Mouse (Mus musculus): ENCODE measurements around the gene Zranb1. TPM values are rescaled to one million over a fixed set of nuclear protein-coding genes. Genes with fewer than 3 reads are reported as not detected.
A peak's percentile ranks its signal among the peaks of the same experiment; 100 is the strongest.

The Zranb1 gene
- total RNA-seq, 1 experiment from 2014 or later: 30.4 TPM

GRCm38 (mm10) chr7:133001388-133001787 is 70.4 kb downstream of the Zranb1 start:
- no peak for DNase-seq

GRCm38 (mm10) chr7:133002271-133002670 is 71.3 kb downstream of the Zranb1 start:
- DNase-seq: no peak

GRCm38 (mm10) chr7:133003421-133003820 is 72.5 kb downstream of the Zranb1 start:
- peak; percentile 90 for DNase-seq

GRCm38 (mm10) chr7:133005772-133006171 is 74.8 kb downstream of the Zranb1 start:
- DNase-seq: peak; percentile 47

- peak; percentile 94 for DNase-seq
Observed at GRCm38 (mm10) chr7:133007343-133007742, 76.4 kb downstream of the Zranb1 start.

GRCm38 (mm10) chr7:133008663-133009062 is 77.7 kb downstream of the Zranb1 start:
- DNase-seq: peak; percentile 60

- no peak for DNase-seq
Observed at GRCm38 (mm10) chr7:133009676-133010075, 78.7 kb downstream of the Zranb1 start.

- no peak for DNase-seq
Observed at GRCm38 (mm10) chr7:133010477-133010876, 79.5 kb downstream of the Zranb1 start.

- peak; percentile 78 for DNase-seq
Observed at GRCm38 (mm10) chr7:133011191-133011590, 80.2 kb downstream of the Zranb1 start.

- DNase-seq: no peak
Observed at GRCm38 (mm10) chr7:133011611-133012010, 80.7 kb downstream of the Zranb1 start.

- no peak for DNase-seq
Observed at GRCm38 (mm10) chr7:133012637-133013366, 81.9 kb downstream of the Zranb1 start.

- DNase-seq: no peak
Observed at GRCm38 (mm10) chr7:133013923-133014322, 83.0 kb downstream of the Zranb1 start.

- DNase-seq: no peak
Observed at GRCm38 (mm10) chr7:133014631-133015030, 83.7 kb downstream of the Zranb1 start.

GRCm38 (mm10) chr7:133015416-133016070 is 84.6 kb downstream of the Zranb1 start:
- no peak for DNase-seq

GRCm38 (mm10) chr7:133018961-133019360 is 88.0 kb downstream of the Zranb1 start:
- DNase-seq: no peak

- DNase-seq: no peak
Observed at GRCm38 (mm10) chr7:133019481-133020020, 88.6 kb downstream of the Zranb1 start.

- DNase-seq: no peak
Observed at GRCm38 (mm10) chr7:133024694-133025093, 93.8 kb downstream of the Zranb1 start.

GRCm38 (mm10) chr7:133027930-133028329 is 97.0 kb downstream of the Zranb1 start:
- DNase-seq: peak; percentile 51

GRCm38 (mm10) chr7:133029004-133029403 is 98.1 kb downstream of the Zranb1 start:
- DNase-seq: no peak

GRCm38 (mm10) chr7:133029496-133030047 is 98.6 kb downstream of the Zranb1 start:
- no peak for DNase-seq

- peak; percentile 79 for DNase-seq
Observed at GRCm38 (mm10) chr7:133032589-133033203, 101.8 kb downstream of the Zranb1 start.

GRCm38 (mm10) chr7:133035901-133036300 is 105.0 kb downstream of the Zranb1 start:
- DNase-seq: peak; percentile 47

Measured in adrenal gland, postnatal 14 days (tissue).